Mouse (Mus musculus) kidney, postnatal 4 days (tissue): ENCODE data around the gene Scd2.
A peak's percentile ranks its signal among the peaks of the same experiment; 100 is the strongest.
"Not testable (repeated sequence)": the region's sequence is repeated elsewhere in the genome, so short reads cannot be mapped to it uniquely, and the experiment has no call there.

ENCODE experiments used
- DNase-seq, 2 experiments: peaks; one replicate each; pipeline ENCODE4 v3.0.0; 2021; ENCODE audit warnings: mixed read lengths in 2 of 2

Scd2 gene

GRCm38 (mm10) chr19:44292941-44293768 lies at the start of gene Scd2:
Scd2 (plus strand) TSS chr19:44293674.
- peak; percentile 20 to 41 for DNase-seq

- peak; percentile 54 to 63 for DNase-seq
Measured at GRCm38 (mm10) chr19:44245761-44246171, 47.7 kb upstream of the Scd2 start.

GRCm38 (mm10) chr19:44246341-44246911 lies 47.0 kb upstream of the Scd2 start:
- no peak for DNase-seq

- DNase-seq = peak; percentile 19 to 29
Measured at GRCm38 (mm10) chr19:44247281-44248080, 46.0 kb upstream of the Scd2 start.

GRCm38 (mm10) chr19:44248081-44248853 lies 45.2 kb upstream of the Scd2 start:
- DNase-seq = peak; percentile 97 to 99

GRCm38 (mm10) chr19:44248854-44249351 lies 44.6 kb upstream of the Scd2 start:
- no peak for DNase-seq

- not testable (repeated sequence) for DNase-seq
Measured at GRCm38 (mm10) chr19:44251138-44251537, 42.3 kb upstream of the Scd2 start.

GRCm38 (mm10) chr19:44251936-44252558 lies 41.4 kb upstream of the Scd2 start:
- no peak for DNase-seq

GRCm38 (mm10) chr19:44254106-44254505 lies 39.4 kb upstream of the Scd2 start:
- not testable (repeated sequence) for DNase-seq

GRCm38 (mm10) chr19:44257377-44257966 lies 36.0 kb upstream of the Scd2 start:
- no peak for DNase-seq

GRCm38 (mm10) chr19:44259484-44259883 lies 34.0 kb upstream of the Scd2 start:
- DNase-seq = no peak

GRCm38 (mm10) chr19:44260487-44260886 lies 33.0 kb upstream of the Scd2 start:
- DNase-seq = no peak

GRCm38 (mm10) chr19:44261774-44262173 lies 31.7 kb upstream of the Scd2 start:
- DNase-seq = no peak

- no peak for DNase-seq
Measured at GRCm38 (mm10) chr19:44263581-44263980, 29.9 kb upstream of the Scd2 start.

GRCm38 (mm10) chr19:44264226-44264625 lies 29.2 kb upstream of the Scd2 start:
- no peak for DNase-seq

GRCm38 (mm10) chr19:44265300-44265699 lies 28.2 kb upstream of the Scd2 start:
- DNase-seq = no peak

GRCm38 (mm10) chr19:44265911-44266337 lies 27.6 kb upstream of the Scd2 start:
- no peak for DNase-seq

GRCm38 (mm10) chr19:44266458-44266823 lies 27.0 kb upstream of the Scd2 start:
- DNase-seq = no peak

- DNase-seq = peak; percentile 85 to 92
Measured at GRCm38 (mm10) chr19:44266824-44267498, 26.5 kb upstream of the Scd2 start.

GRCm38 (mm10) chr19:44267499-44268002 lies 25.9 kb upstream of the Scd2 start:
- no peak for DNase-seq

- no peak for DNase-seq
Measured at GRCm38 (mm10) chr19:44273711-44274110, 19.8 kb upstream of the Scd2 start.
